9 mouse cellular contexts compared by ENCODE assay signal in the genomic region with DNA sequence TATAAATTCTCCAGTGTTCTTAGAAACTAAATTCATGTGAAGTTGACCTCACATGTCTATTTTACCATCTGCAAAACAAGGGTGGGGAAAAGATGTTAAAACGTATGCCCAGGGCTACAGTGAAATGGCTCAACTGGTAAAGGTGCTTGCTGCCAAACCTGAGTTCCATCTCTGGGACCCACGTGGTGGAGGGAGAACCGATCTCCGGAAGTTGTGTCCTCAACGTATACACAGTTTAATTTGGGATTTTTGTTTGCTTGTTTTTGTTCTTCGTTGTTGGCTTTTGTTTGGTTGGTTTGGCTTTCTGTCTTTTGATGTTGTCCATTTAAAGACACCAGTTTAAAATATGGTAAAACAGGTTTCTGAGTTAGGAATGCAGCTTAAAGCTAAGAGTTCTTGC. TPM values are rescaled to one million over a fixed set of nuclear protein-coding genes. Genes with fewer than 3 reads are reported as not detected.
A peak's percentile ranks its signal among the peaks of the same experiment; 100 is the strongest.
DNase-seq lines count a peak whose midpoint lies in the region; ATAC-seq and TF ChIP-seq lines count a peak whose summit lies in the region.
"Had no signal": no experiment of that assay in that cellular context is flagged by ENCODE, and none has a peak within 500 bp of the region (broad histone marks: within the 10 kb centered on the region; RNA-seq: fewer than 3 reads in every experiment).

No protein-coding gene starts in this region.

- H3K9ac ChIP-seq in heart, embryonic 13.5 days: peak overlapping the region; percentile 97
- peak overlapping the region; percentile 87 for H3K9ac ChIP-seq in ES-E14 (ENCODE audit: insufficient read depth, low read depth, low read length, poor library complexity, severe bottlenecking)
- peak overlapping the region; percentile 84; the same call in 1 of the 2 replicates for H3K9ac ChIP-seq in heart, postnatal 0 days (replicated peaks; ENCODE audit: low read depth, low read length)

- no peaks in the 10 kb centered on the region for H3K9me3 ChIP-seq in heart, embryonic 13.5 days
- H3K9me3 ChIP-seq in ES-E14 (ENCODE audit: control insufficient read depth, insufficient read depth, low read depth, low read length): no peaks in the 10 kb centered on the region
- no peaks in the 10 kb centered on the region for H3K9me3 ChIP-seq in heart, postnatal 0 days (replicated peaks; ENCODE audit: control insufficient read depth, low read length)
- no peaks in the 10 kb centered on the region for H3K9me3 ChIP-seq in midbrain, embryonic 10.5 days (replicated peaks)

- no peak for TF ChIP-seq EP300 in heart, postnatal 0 days (IDR thresholded peaks at IDR 0.05; ENCODE audit: low read depth)

- no peak for TF ChIP-seq CTCF in heart, postnatal 0 days (IDR thresholded peaks at IDR 0.05; ENCODE audit: low read depth)

- no peaks in the 10 kb centered on the region for H3K27me3 ChIP-seq in heart, embryonic 13.5 days (replicated peaks)
- H3K27me3 ChIP-seq in heart, postnatal 0 days (ENCODE audit: control insufficient read depth, insufficient read depth, low read length): no peaks in the 10 kb centered on the region
- H3K27me3 ChIP-seq in midbrain, embryonic 10.5 days (ENCODE audit: low read depth, poor library complexity, severe bottlenecking): no peaks in the 10 kb centered on the region

- ATAC-seq in heart, embryonic 13.5 days (ENCODE audit: extremely low read depth, insufficient number of reproducible peaks, low FRiP score, low TSS enrichment): no peak
- ATAC-seq in heart, postnatal 0 days (ENCODE audit: insufficient read depth, low read depth): no peak

- H3K4me1 ChIP-seq in heart, embryonic 13.5 days: peaks cover 20% of the 10 kb centered on the region
- peaks cover 0 to 3% of the 10 kb centered on the region in 2 experiments; a peak in 2 of 4 replicates for H3K4me1 ChIP-seq in ES-E14 (ENCODE audit: control insufficient read depth in 2 of 2, insufficient read depth in 2 of 2, low read length in 2 of 2, poor library complexity in 1 of 2)
- peaks cover 18% of the 10 kb centered on the region for H3K4me1 ChIP-seq in heart, postnatal 0 days (ENCODE audit: control insufficient read depth, insufficient read depth)
- H3K4me1 ChIP-seq in midbrain, embryonic 10.5 days: peaks cover 25% of the 10 kb centered on the region

- peak overlapping the region; percentile 99 for H3K4me2 ChIP-seq in heart, embryonic 13.5 days
- H3K4me2 ChIP-seq in heart, postnatal 0 days (ENCODE audit: low read depth, low read length): peak overlapping the region; percentile 80

- H3K4me3 ChIP-seq in heart, embryonic 13.5 days: peak overlapping the region; percentile 97
- H3K4me3 ChIP-seq in ES-E14 (ENCODE audit: insufficient read depth in 1 of 2, low read depth in 1 of 2, low read length in 2 of 2, poor library complexity in 1 of 2, severe bottlenecking in 1 of 2): peak overlapping the region; percentile 75 to 94
- H3K4me3 ChIP-seq in heart, postnatal 0 days (ENCODE audit: low read depth, low read length): peak overlapping the region; percentile 81
- peak overlapping the region; percentile 87 for H3K4me3 ChIP-seq in midbrain, embryonic 10.5 days

- peaks cover 37% of the 10 kb centered on the region for H3K36me3 ChIP-seq in heart, embryonic 13.5 days
- H3K36me3 ChIP-seq in ES-E14 (ENCODE audit: control insufficient read depth, insufficient read depth, low read length, poor library complexity, severe bottlenecking): no peaks in the 10 kb centered on the region; the same call in 1 of the 2 replicates
- H3K36me3 ChIP-seq in heart, postnatal 0 days (replicated peaks; ENCODE audit: control insufficient read depth, insufficient read depth, low read length): peaks cover 17% of the 10 kb centered on the region; the same call in 1 of the 2 replicates
- H3K36me3 ChIP-seq in midbrain, embryonic 10.5 days: peaks cover 33% of the 10 kb centered on the region

- intact Hi-C loops in left cerebral cortex, postnatal 36 days (cut with DNase I): loop anchor here (5.0 to 10.0 kb wide), 2 partner anchors 51 to 118 kb away; a partner anchor contains a TSS

- in situ Hi-C loops in ES-E14 (cut with MboI; ENCODE audit: low sequenced_read_pairs in 2 of 2, unreplicated experiment in 2 of 2): no loop called here

- WGBS in heart, embryonic 13.5 days: 55% methylated on average over 6 of the region's 6 CpGs
- 44% methylated on average over 6 of the region's 6 CpGs for WGBS in heart, postnatal 0 days
- 52% methylated on average over 6 of the region's 6 CpGs for WGBS in midbrain, embryonic 10.5 days

- DNase-seq in heart, adult 8-10 months (ENCODE audit: low spot score): no peak
- no peak for DNase-seq in ES-E14 (ENCODE audit: low read depth, low spot score)
- DNase-seq in heart, postnatal 0 days (ENCODE audit: low spot score): no peak
- no peak for DNase-seq in midbrain, embryonic 10.5 days (ENCODE audit: low spot score)
- DNase-seq in adrenal gland, postnatal 36 days: no peak
- no peak for DNase-seq in layer of hippocampus, adult 8-10 months (ENCODE audit: low spot score in 2 of 2)
- DNase-seq in left cerebral cortex, postnatal 36 days (ENCODE audit: low spot score in 2 of 2): no peak
- DNase-seq: gastrocnemius, postnatal 25 days had no signal

- no peak overlapping the region for H3K27ac ChIP-seq in heart, embryonic 13.5 days (replicated peaks)
- peak overlapping the region; percentile 49; the same call in 1 of the 2 replicates for H3K27ac ChIP-seq in ES-E14 (ENCODE audit: insufficient read depth, low read depth, low read length, poor library complexity, severe bottlenecking)
- H3K27ac ChIP-seq in heart, postnatal 0 days (ENCODE audit: low read depth): no peak overlapping the region
- no peak overlapping the region for H3K27ac ChIP-seq in midbrain, embryonic 10.5 days (replicated peaks)

TF ChIP-seq in ES-E14, 5 proteins besides CTCF, POLR2A, EP300 and RAD21:
- TF ChIP-seq CHD2 (IDR thresholded peaks at IDR 0.05; ENCODE audit: low read depth, low read length) (no peak), ZC3H11A (IDR thresholded peaks at IDR 0.05; ENCODE audit: borderline replicate concordance, low read depth, low read length) (no peak)
TF ChIP-seq in ES-E14: peak in this region for 0.

RNA-seq across cellular contexts. Expression of a gene that starts 0.9 kb away (rescaled TPM):
- 28.5 and 29.7 TPM in 2 replicates for polyA plus RNA-seq in heart, embryonic 13.5 days (2015; fragmentation: Nextera tagmentation; extraction: Ambion mirVana)
- 10 to 100 TPM; 13.7 to 18.5 (median 15.9) TPM for total RNA-seq in heart, adult 8-10 months (2022)
- 57.5 and 71.7 TPM in 2 replicates for total RNA-seq in ES-E14 (2012; rRNA removed)
- 29.0 and 40.4 TPM in 2 replicates for total RNA-seq in heart, postnatal 0 days (2014; rRNA removed; ENCODE audit: low replicate concordance)
- 22.8 and 24.0 TPM in 2 replicates for polyA plus RNA-seq in heart, postnatal 0 days (2015; fragmentation: Nextera tagmentation; extraction: Ambion mirVana)
- 50.0 and 53.5 TPM in 2 replicates for polyA plus RNA-seq in midbrain, embryonic 10.5 days (2016; fragmentation: Nextera tagmentation; extraction: Ambion mirVana)
- 10 to 100 TPM; 41.2 to 41.4 TPM for total RNA-seq in adrenal gland, postnatal 36 days (2021)
- total RNA-seq in layer of hippocampus, adult 8-10 months (2022): 10 to 100 TPM; 34.4 to 40.6 (median 36.0) TPM
- total RNA-seq in left cerebral cortex, postnatal 36 days (2021): 10 to 100 TPM; 36.9 to 40.3 TPM

RNA-seq across cellular contexts. Expression of a gene that starts 0.9 kb away (rescaled TPM):
- polyA plus RNA-seq in heart, embryonic 13.5 days (2015; fragmentation: Nextera tagmentation; extraction: Ambion mirVana): 9.7 and 10.8 TPM in 2 replicates
- total RNA-seq in heart, adult 8-10 months (2022): 10 to 100 TPM in 1 of 4 experiments, 1 to 10 TPM in 3; 8.0 to 10.3 (median 9.4) TPM
- 17.4 and 18.0 TPM in 2 replicates for total RNA-seq in ES-E14 (2012; rRNA removed)
- total RNA-seq in heart, postnatal 0 days (2014; rRNA removed; ENCODE audit: low replicate concordance): 7.9 and 23.9 TPM in 2 replicates
- 5.6 and 6.3 TPM in 2 replicates for polyA plus RNA-seq in heart, postnatal 0 days (2015; fragmentation: Nextera tagmentation; extraction: Ambion mirVana)
- 16.3 and 22.3 TPM in 2 replicates for polyA plus RNA-seq in midbrain, embryonic 10.5 days (2016; fragmentation: Nextera tagmentation; extraction: Ambion mirVana)
- 10 to 100 TPM; 20.8 to 25.9 TPM for total RNA-seq in adrenal gland, postnatal 36 days (2021)
- total RNA-seq in layer of hippocampus, adult 8-10 months (2022): 10 to 100 TPM; 15.9 to 22.1 (median 17.5) TPM
- 10 to 100 TPM; 13.8 to 16.6 TPM for total RNA-seq in left cerebral cortex, postnatal 36 days (2021)

RNA-seq across cellular contexts. Expression of a gene that starts 44.5 kb away (rescaled TPM):
- polyA plus RNA-seq in heart, embryonic 13.5 days (2015; fragmentation: Nextera tagmentation; extraction: Ambion mirVana): 2,723 and 3,293 TPM in 2 replicates
- 100 to 1,000 TPM; 719 to 878 (median 816) TPM for total RNA-seq in heart, adult 8-10 months (2022)
- 621 and 827 TPM in 2 replicates for total RNA-seq in ES-E14 (2012; rRNA removed)
- 1,604 and 1,792 TPM in 2 replicates for total RNA-seq in heart, postnatal 0 days (2014; rRNA removed; ENCODE audit: low replicate concordance)
- polyA plus RNA-seq in heart, postnatal 0 days (2015; fragmentation: Nextera tagmentation; extraction: Ambion mirVana): 1,609 and 1,727 TPM in 2 replicates
- polyA plus RNA-seq in midbrain, embryonic 10.5 days (2016; fragmentation: Nextera tagmentation; extraction: Ambion mirVana): 2,560 and 3,667 TPM in 2 replicates
- total RNA-seq in adrenal gland, postnatal 36 days (2021): 100 to 1,000 TPM; 439 to 497 TPM
- total RNA-seq in layer of hippocampus, adult 8-10 months (2022): 100 to 1,000 TPM; 286 to 315 (median 301) TPM
- 100 to 1,000 TPM; 352 to 416 TPM for total RNA-seq in left cerebral cortex, postnatal 36 days (2021)

RNA-seq across cellular contexts. Expression of a gene that starts 45.2 kb away (rescaled TPM):
- polyA plus RNA-seq in heart, embryonic 13.5 days (2015; fragmentation: Nextera tagmentation; extraction: Ambion mirVana): not detected in 2 replicates
- not detected for total RNA-seq in heart, adult 8-10 months (2022)
- total RNA-seq in ES-E14 (2012; rRNA removed): not detected in 2 replicates
- not detected in 2 replicates for total RNA-seq in heart, postnatal 0 days (2014; rRNA removed; ENCODE audit: low replicate concordance)
- not detected in 2 replicates for polyA plus RNA-seq in heart, postnatal 0 days (2015; fragmentation: Nextera tagmentation; extraction: Ambion mirVana)
- 0.19 TPM in 1 of 2 replicates, not detected in the other for polyA plus RNA-seq in midbrain, embryonic 10.5 days (2016; fragmentation: Nextera tagmentation; extraction: Ambion mirVana)
- under 1 TPM in 1 of 2 experiments, not detected in 1; 0.79 TPM for total RNA-seq in adrenal gland, postnatal 36 days (2021)
- not detected for total RNA-seq in layer of hippocampus, adult 8-10 months (2022)
- total RNA-seq in left cerebral cortex, postnatal 36 days (2021): not detected
- total RNA-seq: gastrocnemius, postnatal 25 days had no signal

RNA-seq across cellular contexts. Expression of a gene that starts 54.0 kb away (rescaled TPM):
- polyA plus RNA-seq in heart, embryonic 13.5 days (2015; fragmentation: Nextera tagmentation; extraction: Ambion mirVana): not detected in 2 replicates
- total RNA-seq in heart, adult 8-10 months (2022): not detected
- total RNA-seq in ES-E14 (2012; rRNA removed): not detected in 2 replicates
- not detected in 2 replicates for total RNA-seq in heart, postnatal 0 days (2014; rRNA removed; ENCODE audit: low replicate concordance)
- not detected in 2 replicates for polyA plus RNA-seq in heart, postnatal 0 days (2015; fragmentation: Nextera tagmentation; extraction: Ambion mirVana)
- polyA plus RNA-seq in midbrain, embryonic 10.5 days (2016; fragmentation: Nextera tagmentation; extraction: Ambion mirVana): 0.21 TPM in 1 of 2 replicates, not detected in the other
- total RNA-seq in adrenal gland, postnatal 36 days (2021): under 1 TPM in 1 of 2 experiments, not detected in 1; 0.96 TPM
- not detected for total RNA-seq in layer of hippocampus, adult 8-10 months (2022)
- total RNA-seq in left cerebral cortex, postnatal 36 days (2021): not detected
- total RNA-seq: gastrocnemius, postnatal 25 days had no signal
